Mouse (Mus musculus) liver, embryonic 14.5 days (tissue): ENCODE data around the gene Ptpdc1.

Source experiments
- CTCF ChIP-seq: IDR thresholded peaks from 2 replicates; pipeline ENCODE4 v1.5.1; 2016; ENCODE audit warnings: antibody characterized with exemption, low read depth, control low read depth
- EP300 ChIP-seq: IDR thresholded peaks from 2 replicates; pipeline ENCODE4 v1.6.1; 2016; ENCODE audit warnings: antibody characterized with exemption, low read depth

- peak; percentile 68 for TF ChIP-seq CTCF
- no peak for TF ChIP-seq EP300
Observed at GRCm38 (mm10) chr13:48655637-48656036, 30.2 kb upstream of the Ptpdc1 start.
